Mouse (Mus musculus): ENCODE data around the gene Gm14569. TPM values are rescaled to one million over a fixed set of nuclear protein-coding genes. Genes with fewer than 3 reads are reported as not detected.

Gm14569 gene
- polyA plus RNA-seq, 1 experiment from 2014 or later = not detected

- H3K4me2 ChIP-seq (ENCODE audit: low read length) = no peak overlapping the region
- no peak overlapping the region for H3K27ac ChIP-seq (ENCODE audit: low read length)
- no peaks in the 10 kb centered on the region for H3K9me3 ChIP-seq (replicated peaks; ENCODE audit: control insufficient read depth, low read length, poor library complexity, severe bottlenecking)
- no peaks in the 10 kb centered on the region for H3K36me3 ChIP-seq (ENCODE audit: control insufficient read depth, insufficient read depth, low read length)
- WGBS = 43% methylated on average over 7 of the region's 7 CpGs
- H3K9ac ChIP-seq (ENCODE audit: low read depth, low read length) = no peak overlapping the region
- ATAC-seq = peak; percentile 28; the same call in 1 of the 2 replicates
- no peaks in the 10 kb centered on the region for H3K4me1 ChIP-seq (ENCODE audit: control insufficient read depth, insufficient read depth, low read length)
- no peak overlapping the region for H3K4me3 ChIP-seq (ENCODE audit: low read depth, low read length)
- H3K27me3 ChIP-seq (ENCODE audit: control insufficient read depth, insufficient read depth, low read depth, low read length) = no peaks in the 10 kb centered on the region
Measured at GRCm38 (mm10) chrX:36487996-36488395, 3.6 kb downstream of the Gm14569 start.

DNA sequence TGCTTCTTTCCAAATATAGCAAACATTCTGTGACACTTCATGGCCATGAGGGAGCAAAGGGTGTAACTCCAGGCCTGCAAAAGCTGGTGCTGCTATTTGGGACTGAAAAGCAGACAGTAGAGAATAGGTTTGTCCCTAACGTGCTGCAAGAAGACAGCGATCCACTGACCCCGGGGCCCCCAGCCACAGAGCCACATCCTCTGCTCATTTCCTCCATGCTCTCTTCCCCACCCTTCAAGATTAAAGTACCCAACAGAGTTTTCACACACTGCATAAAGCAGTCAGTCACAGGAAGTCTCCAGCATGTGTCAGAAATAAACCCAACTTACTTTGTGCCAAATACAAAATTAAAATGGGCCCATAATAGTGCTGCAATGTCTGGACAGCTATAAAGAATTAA lies 16.8 kb downstream of the Gm14569 start:
- Histone ChIP-seq H3K27me3 (ENCODE audit: control insufficient read depth, insufficient read depth, low read depth, low read length) (no peaks in the 10 kb centered on the region), H3K4me2 (ENCODE audit: low read length) (no peak overlapping the region), H3K4me1 (ENCODE audit: control insufficient read depth, insufficient read depth, low read length) (no peaks in the 10 kb centered on the region), H3K9me3 (replicated peaks; ENCODE audit: control insufficient read depth, low read length, poor library complexity, severe bottlenecking) (no peaks in the 10 kb centered on the region), H3K4me3 (ENCODE audit: low read depth, low read length) (no peak overlapping the region), H3K27ac (ENCODE audit: low read length) (no peak overlapping the region), H3K9ac (ENCODE audit: low read depth, low read length) (no peak overlapping the region), H3K36me3 (ENCODE audit: control insufficient read depth, insufficient read depth, low read length) (no peaks in the 10 kb centered on the region)
- no peak for ATAC-seq
- 90% methylated on average over 3 of the region's 3 CpGs for WGBS

GRCm38 (mm10) chrX:36474103-36474751 lies 17.4 kb downstream of the Gm14569 start:
- no peak overlapping the region for H3K4me3 ChIP-seq (ENCODE audit: low read depth, low read length)
- H3K27me3 ChIP-seq (ENCODE audit: control insufficient read depth, insufficient read depth, low read depth, low read length) = no peaks in the 10 kb centered on the region
- H3K9ac ChIP-seq (ENCODE audit: low read depth, low read length) = no peak overlapping the region
- no peak for ATAC-seq
- no peak overlapping the region for H3K27ac ChIP-seq (ENCODE audit: low read length)
- H3K36me3 ChIP-seq (ENCODE audit: control insufficient read depth, insufficient read depth, low read length) = no peaks in the 10 kb centered on the region
- no peaks in the 10 kb centered on the region for H3K4me1 ChIP-seq (ENCODE audit: control insufficient read depth, insufficient read depth, low read length)
- no peak overlapping the region for H3K4me2 ChIP-seq (ENCODE audit: low read length)
- H3K9me3 ChIP-seq (replicated peaks; ENCODE audit: control insufficient read depth, low read length, poor library complexity, severe bottlenecking) = no peaks in the 10 kb centered on the region
- 55% methylated on average over 6 of the region's 6 CpGs for WGBS

GRCm38 (mm10) chrX:36456031-36456430 lies 35.6 kb downstream of the Gm14569 start:
- 27% methylated on average over 1 of the region's 1 CpGs for WGBS
- no peaks in the 10 kb centered on the region for H3K27me3 ChIP-seq (ENCODE audit: control insufficient read depth, insufficient read depth, low read depth, low read length)
- H3K9ac ChIP-seq (ENCODE audit: low read depth, low read length) = no peak overlapping the region
- H3K27ac ChIP-seq (ENCODE audit: low read length) = no peak overlapping the region
- H3K4me3 ChIP-seq (ENCODE audit: low read depth, low read length) = no peak overlapping the region
- H3K4me1 ChIP-seq (ENCODE audit: control insufficient read depth, insufficient read depth, low read length) = no peaks in the 10 kb centered on the region
- no peaks in the 10 kb centered on the region for H3K9me3 ChIP-seq (replicated peaks; ENCODE audit: control insufficient read depth, low read length, poor library complexity, severe bottlenecking)
- ATAC-seq = no peak
- no peaks in the 10 kb centered on the region for H3K36me3 ChIP-seq (ENCODE audit: control insufficient read depth, insufficient read depth, low read length)
- H3K4me2 ChIP-seq (ENCODE audit: low read length) = no peak overlapping the region

- H3K27ac ChIP-seq (ENCODE audit: low read length) = no peak overlapping the region
- no peaks in the 10 kb centered on the region for H3K36me3 ChIP-seq (ENCODE audit: control insufficient read depth, insufficient read depth, low read length)
- no peak for ATAC-seq
- WGBS = 91% methylated on average over 1 of the region's 1 CpGs
- H3K4me2 ChIP-seq (ENCODE audit: low read length) = no peak overlapping the region
- no peaks in the 10 kb centered on the region for H3K9me3 ChIP-seq (replicated peaks; ENCODE audit: control insufficient read depth, low read length, poor library complexity, severe bottlenecking)
- H3K4me1 ChIP-seq (ENCODE audit: control insufficient read depth, insufficient read depth, low read length) = no peaks in the 10 kb centered on the region
- H3K4me3 ChIP-seq (ENCODE audit: low read depth, low read length) = no peak overlapping the region
- H3K9ac ChIP-seq (ENCODE audit: low read depth, low read length) = no peak overlapping the region
- no peaks in the 10 kb centered on the region for H3K27me3 ChIP-seq (ENCODE audit: control insufficient read depth, insufficient read depth, low read depth, low read length)
Measured at GRCm38 (mm10) chrX:36437932-36438331, 53.7 kb downstream of the Gm14569 start.

- no peak overlapping the region for H3K4me2 ChIP-seq (ENCODE audit: low read length)
- no peaks in the 10 kb centered on the region for H3K36me3 ChIP-seq (ENCODE audit: control insufficient read depth, insufficient read depth, low read length)
- WGBS = 38% methylated on average over 6 of the region's 6 CpGs
- H3K27ac ChIP-seq (ENCODE audit: low read length) = no peak overlapping the region
- no peak overlapping the region for H3K4me3 ChIP-seq (ENCODE audit: low read depth, low read length)
- no peak for ATAC-seq
- no peaks in the 10 kb centered on the region for H3K9me3 ChIP-seq (replicated peaks; ENCODE audit: control insufficient read depth, low read length, poor library complexity, severe bottlenecking)
- H3K27me3 ChIP-seq (ENCODE audit: control insufficient read depth, insufficient read depth, low read depth, low read length) = no peaks in the 10 kb centered on the region
- no peak overlapping the region for H3K9ac ChIP-seq (ENCODE audit: low read depth, low read length)
- no peaks in the 10 kb centered on the region for H3K4me1 ChIP-seq (ENCODE audit: control insufficient read depth, insufficient read depth, low read length)
Measured at GRCm38 (mm10) chrX:36434993-36435392, 56.6 kb downstream of the Gm14569 start.

GRCm38 (mm10) chrX:36419153-36419552 lies 72.5 kb downstream of the Gm14569 start:
- Histone ChIP-seq H3K36me3 (ENCODE audit: control insufficient read depth, insufficient read depth, low read length) (no peaks in the 10 kb centered on the region), H3K4me2 (ENCODE audit: low read length) (no peak overlapping the region), H3K9ac (ENCODE audit: low read depth, low read length) (no peak overlapping the region), H3K27me3 (ENCODE audit: control insufficient read depth, insufficient read depth, low read depth, low read length) (no peaks in the 10 kb centered on the region), H3K9me3 (replicated peaks; ENCODE audit: control insufficient read depth, low read length, poor library complexity, severe bottlenecking) (no peaks in the 10 kb centered on the region), H3K27ac (ENCODE audit: low read length) (no peak overlapping the region), H3K4me1 (ENCODE audit: control insufficient read depth, insufficient read depth, low read length) (no peaks in the 10 kb centered on the region), H3K4me3 (ENCODE audit: low read depth, low read length) (no peak overlapping the region)
- no peak for ATAC-seq
- WGBS = 81% methylated on average over 3 of the region's 3 CpGs

- H3K4me1 ChIP-seq (ENCODE audit: control insufficient read depth, insufficient read depth, low read length) = no peaks in the 10 kb centered on the region
- WGBS = 55% methylated on average over 6 of the region's 6 CpGs
- H3K27me3 ChIP-seq (ENCODE audit: control insufficient read depth, insufficient read depth, low read depth, low read length) = no peaks in the 10 kb centered on the region
- no peaks in the 10 kb centered on the region for H3K9me3 ChIP-seq (replicated peaks; ENCODE audit: control insufficient read depth, low read length, poor library complexity, severe bottlenecking)
- no peak for ATAC-seq
- H3K4me2 ChIP-seq (ENCODE audit: low read length) = no peak overlapping the region
- H3K9ac ChIP-seq (ENCODE audit: low read depth, low read length) = no peak overlapping the region
- no peaks in the 10 kb centered on the region for H3K36me3 ChIP-seq (ENCODE audit: control insufficient read depth, insufficient read depth, low read length)
- H3K27ac ChIP-seq (ENCODE audit: low read length) = no peak overlapping the region
- H3K4me3 ChIP-seq (ENCODE audit: low read depth, low read length) = no peak overlapping the region
Measured at GRCm38 (mm10) chrX:36402316-36402715, 89.3 kb downstream of the Gm14569 start.

DNA sequence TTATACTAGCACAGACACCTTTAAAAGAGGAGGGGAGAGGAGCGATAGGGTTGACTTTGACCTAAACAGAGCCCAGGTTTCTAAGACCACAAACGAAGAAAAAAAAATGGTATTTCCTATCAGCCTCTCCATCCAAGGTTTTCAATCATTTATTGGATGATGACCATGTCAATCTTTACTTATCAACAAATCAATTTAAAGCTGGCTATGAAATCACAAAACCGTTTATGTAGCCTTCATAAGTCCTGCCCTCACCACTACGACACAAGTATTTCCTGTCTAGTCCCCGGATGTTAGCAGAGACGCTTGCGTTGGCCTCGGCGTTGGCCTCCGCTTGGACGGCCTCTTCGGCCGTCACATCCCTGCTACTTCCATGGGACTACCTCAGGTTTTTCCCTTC lies 90.7 kb downstream of the Gm14569 start, which contains the start of gene Gm6268:
TSS of gene Gm6268 (plus strand) at position 301 of the 400 bp plus-strand sequence.
- WGBS = 92% methylated on average over 13 of the region's 13 CpGs
- no peaks in the 10 kb centered on the region for H3K9me3 ChIP-seq (replicated peaks; ENCODE audit: control insufficient read depth, low read length, poor library complexity, severe bottlenecking)
- H3K4me3 ChIP-seq (ENCODE audit: low read depth, low read length) = no peak within 1 kb of the TSS
- H3K4me1 ChIP-seq (ENCODE audit: control insufficient read depth, insufficient read depth, low read length) = no peaks in the 10 kb centered on the region
- no peak for ATAC-seq
- H3K27ac ChIP-seq (ENCODE audit: low read length) = no peak within 1 kb of the TSS
- no peaks in the 10 kb centered on the region for H3K36me3 ChIP-seq (ENCODE audit: control insufficient read depth, insufficient read depth, low read length)
- no peak within 1 kb of the TSS for H3K9ac ChIP-seq (ENCODE audit: low read depth, low read length)
- H3K4me2 ChIP-seq (ENCODE audit: low read length) = no peak within 1 kb of the TSS
- H3K27me3 ChIP-seq (ENCODE audit: control insufficient read depth, insufficient read depth, low read depth, low read length) = no peaks in the 10 kb centered on the region
